Mouse (Mus musculus): ENCODE data around the gene Spats2.
"Not testable (repeated sequence)": the region's sequence is repeated elsewhere in the genome, so short reads cannot be mapped to it uniquely, and the experiment has no call there.

Gene Spats2

GRCm38 (mm10) chr15:99129956-99130910 lies 4.5 kb downstream of the Spats2 start:
- no peak for DNase-seq (ENCODE audit: extremely low read depth, insufficient read length, low spot score)

GRCm38 (mm10) chr15:99138389-99138788 lies 12.7 kb downstream of the Spats2 start:
- no peak for DNase-seq (ENCODE audit: extremely low read depth, insufficient read length, low spot score)

GRCm38 (mm10) chr15:99139669-99140068 lies 14.0 kb downstream of the Spats2 start:
- peak; percentile 16 for DNase-seq (ENCODE audit: extremely low read depth, insufficient read length, low spot score)

GRCm38 (mm10) chr15:99150516-99150915 lies 24.8 kb downstream of the Spats2 start:
- DNase-seq (ENCODE audit: extremely low read depth, insufficient read length, low spot score) = no peak

GRCm38 (mm10) chr15:99151324-99151723 lies 25.6 kb downstream of the Spats2 start:
- DNase-seq (ENCODE audit: extremely low read depth, insufficient read length, low spot score) = no peak

GRCm38 (mm10) chr15:99153466-99153865 lies 27.8 kb downstream of the Spats2 start:
- no peak for DNase-seq (ENCODE audit: extremely low read depth, insufficient read length, low spot score)

GRCm38 (mm10) chr15:99154515-99154914 lies 28.8 kb downstream of the Spats2 start:
- DNase-seq (ENCODE audit: extremely low read depth, insufficient read length, low spot score) = not testable (repeated sequence)

GRCm38 (mm10) chr15:99163512-99164365 lies 38.0 kb downstream of the Spats2 start:
- DNase-seq (ENCODE audit: extremely low read depth, insufficient read length, low spot score) = no peak

- no peak for DNase-seq (ENCODE audit: extremely low read depth, insufficient read length, low spot score)
Measured at GRCm38 (mm10) chr15:99172131-99172530, 46.4 kb downstream of the Spats2 start.

GRCm38 (mm10) chr15:99179639-99180038 lies 53.9 kb downstream of the Spats2 start:
- no peak for DNase-seq (ENCODE audit: extremely low read depth, insufficient read length, low spot score)

GRCm38 (mm10) chr15:99184217-99184914 lies 58.6 kb downstream of the Spats2 start:
- no peak for DNase-seq (ENCODE audit: extremely low read depth, insufficient read length, low spot score)

GRCm38 (mm10) chr15:99194358-99194757 lies 68.6 kb downstream of the Spats2 start:
- no peak for DNase-seq (ENCODE audit: extremely low read depth, insufficient read length, low spot score)

GRCm38 (mm10) chr15:99195043-99195442 lies 69.3 kb downstream of the Spats2 start:
- no peak for DNase-seq (ENCODE audit: extremely low read depth, insufficient read length, low spot score)

- no peak for DNase-seq (ENCODE audit: extremely low read depth, insufficient read length, low spot score)
Measured at GRCm38 (mm10) chr15:99198761-99199160, 73.0 kb downstream of the Spats2 start.

- no peak for DNase-seq (ENCODE audit: extremely low read depth, insufficient read length, low spot score)
Measured at GRCm38 (mm10) chr15:99205959-99206358, 80.2 kb downstream of the Spats2 start.

GRCm38 (mm10) chr15:99213183-99213582 lies 87.5 kb downstream of the Spats2 start:
- no peak for DNase-seq (ENCODE audit: extremely low read depth, insufficient read length, low spot score)

- DNase-seq (ENCODE audit: extremely low read depth, insufficient read length, low spot score) = peak; percentile 32
Measured at GRCm38 (mm10) chr15:99214941-99215340, 89.2 kb downstream of the Spats2 start.

- DNase-seq (ENCODE audit: extremely low read depth, insufficient read length, low spot score) = no peak
Measured at GRCm38 (mm10) chr15:99215741-99216463, 90.2 kb downstream of the Spats2 start.

GRCm38 (mm10) chr15:99217630-99218029 lies 91.9 kb downstream of the Spats2 start:
- no peak for DNase-seq (ENCODE audit: extremely low read depth, insufficient read length, low spot score)

GRCm38 (mm10) chr15:99221315-99221952 lies 95.7 kb downstream of the Spats2 start:
- no peak for DNase-seq (ENCODE audit: extremely low read depth, insufficient read length, low spot score)
